Mouse (Mus musculus) cerebellum, adult 2 months (tissue): ENCODE data around the gene Rftn2.

Experiments
- CTCF ChIP-seq: fragments of 200-500 bp; IDR thresholded peaks from 2 replicates; pipeline ENCODE4 v1.5.1; 2011; ENCODE audit warnings: low read depth, mild to moderate bottlenecking, control low read depth, low read length, moderate library complexity, borderline replicate concordance; ENCODE audit not compliant: insufficient read depth
- POLR2A ChIP-seq: fragments of 200-500 bp; IDR thresholded peaks from 2 replicates; pipeline ENCODE4 v1.6.1; 2011; ENCODE audit warnings: low read length, control low read depth, borderline replicate concordance; ENCODE audit not compliant: insufficient read depth

- TF ChIP-seq POLR2A (no peak), CTCF (no peak)
These were observed 2.5 kb downstream of the Rftn2 start for GRCm38 (mm10) chr1:55224111-55224510.
